Mouse (Mus musculus): Measurements from ENCODE around the gene Nhsl2. TPM values are rescaled to one million over a fixed set of nuclear protein-coding genes. Genes with fewer than 3 reads are reported as not detected.

The Nhsl2 gene
- not detected in 2 replicates for polyA plus RNA-seq (2012)

GRCm38 (mm10) chrX:101849281-101849821 is at the start of gene Nhsl2:
Gene Nhsl2 (plus strand): TSS chrX:101849385.
- TF ChIP-seq GATA1 (IDR thresholded peaks at IDR 0.05; ENCODE audit: low read length) = no peak

- TF ChIP-seq GATA1 (IDR thresholded peaks at IDR 0.05; ENCODE audit: low read length) = no peak
Observed at GRCm38 (mm10) chrX:101805512-101805911, 43.7 kb upstream of the Nhsl2 start.

- no peak for TF ChIP-seq GATA1 (IDR thresholded peaks at IDR 0.05; ENCODE audit: low read length)
Observed at GRCm38 (mm10) chrX:101811750-101812149, 37.4 kb upstream of the Nhsl2 start.

- TF ChIP-seq GATA1 (IDR thresholded peaks at IDR 0.05; ENCODE audit: low read length) = no peak
Observed at GRCm38 (mm10) chrX:101819163-101819562, 30.0 kb upstream of the Nhsl2 start.

GRCm38 (mm10) chrX:101847191-101847795 is 1.9 kb upstream of the Nhsl2 start:
- TF ChIP-seq GATA1 (IDR thresholded peaks at IDR 0.05; ENCODE audit: low read length) = no peak

- no peak for TF ChIP-seq GATA1 (IDR thresholded peaks at IDR 0.05; ENCODE audit: low read length)
Observed at GRCm38 (mm10) chrX:101849901-101850551, 841 bp downstream of the Nhsl2 start.

GRCm38 (mm10) chrX:101851566-101852354 is 2.6 kb downstream of the Nhsl2 start:
- no peak for TF ChIP-seq GATA1 (IDR thresholded peaks at IDR 0.05; ENCODE audit: low read length)

- TF ChIP-seq GATA1 (IDR thresholded peaks at IDR 0.05; ENCODE audit: low read length) = no peak
Observed at GRCm38 (mm10) chrX:101863666-101864378, 14.6 kb downstream of the Nhsl2 start.

- TF ChIP-seq GATA1 (IDR thresholded peaks at IDR 0.05; ENCODE audit: low read length) = no peak
Observed at GRCm38 (mm10) chrX:101864788-101865187, 15.6 kb downstream of the Nhsl2 start.

- no peak for TF ChIP-seq GATA1 (IDR thresholded peaks at IDR 0.05; ENCODE audit: low read length)
Observed at GRCm38 (mm10) chrX:101874147-101874546, 25.0 kb downstream of the Nhsl2 start.

GRCm38 (mm10) chrX:101874901-101875300 is 25.7 kb downstream of the Nhsl2 start:
- TF ChIP-seq GATA1 (IDR thresholded peaks at IDR 0.05; ENCODE audit: low read length) = no peak

GRCm38 (mm10) chrX:101876136-101876535 is 27.0 kb downstream of the Nhsl2 start:
- no peak for TF ChIP-seq GATA1 (IDR thresholded peaks at IDR 0.05; ENCODE audit: low read length)

GRCm38 (mm10) chrX:101877840-101878239 is 28.7 kb downstream of the Nhsl2 start:
- no peak for TF ChIP-seq GATA1 (IDR thresholded peaks at IDR 0.05; ENCODE audit: low read length)

- TF ChIP-seq GATA1 (IDR thresholded peaks at IDR 0.05; ENCODE audit: low read length) = no peak
Observed at GRCm38 (mm10) chrX:101878546-101878945, 29.4 kb downstream of the Nhsl2 start.

- no peak for TF ChIP-seq GATA1 (IDR thresholded peaks at IDR 0.05; ENCODE audit: low read length)
Observed at GRCm38 (mm10) chrX:101882141-101882751, 33.1 kb downstream of the Nhsl2 start.
